Mouse (Mus musculus) cortical plate, adult 2 months (tissue): ENCODE measurements around the gene Asic2.
A peak's percentile ranks its signal among the peaks of the same experiment; 100 is the strongest.

Source experiments
- CTCF ChIP-seq: fragments of 200-500 bp; IDR thresholded peaks from 2 replicates; pipeline ENCODE4 v1.5.1; 2011; ENCODE audit warnings: mild to moderate bottlenecking, control low read depth, low read length; ENCODE audit not compliant: insufficient read depth; ENCODE audit errors: extremely low read depth
- POLR2A ChIP-seq: fragments of 200-500 bp; IDR thresholded peaks from 2 replicates; pipeline ENCODE4 v1.6.1; 2011; ENCODE audit warnings: mild to moderate bottlenecking, low read length, control low read depth; ENCODE audit not compliant: insufficient read depth; ENCODE audit errors: extremely low read depth

GRCm38 (mm10) chr11:81634360-81635350 is 333.6 kb downstream of the Asic2 start:
- TF ChIP-seq CTCF (peak; percentile 85), POLR2A (no peak)
